ENCODE assay signal across 8 mouse cellular contexts in genomic region chr8:85080532-85081215, GRCm38 (mm10). TPM values are rescaled to one million over a fixed set of nuclear protein-coding genes. Genes with fewer than 3 reads are reported as not detected.
DNase-seq lines count a peak whose midpoint lies in the region; ATAC-seq and TF ChIP-seq lines count a peak whose summit lies in the region.

Wdr83os (plus strand) TSS chr8:85080740.

- H3K27ac ChIP-seq in embryonic facial prominence, embryonic 11.5 days (replicated peaks; ENCODE audit: low read depth, low read length): no peak within 1 kb of the TSS
- peak within 1 kb of the TSS; percentile 64 for H3K27ac ChIP-seq in liver, embryonic 11.5 days (ENCODE audit: low read depth, low read length)

- no peaks in the 10 kb centered on the region for H3K9me3 ChIP-seq in embryonic facial prominence, embryonic 11.5 days (replicated peaks; ENCODE audit: control insufficient read depth, low read length)
- no peaks in the 10 kb centered on the region for H3K9me3 ChIP-seq in liver, embryonic 11.5 days (ENCODE audit: control insufficient read depth, low read length)

- H3K79me2 ChIP-seq in myocyte (ENCODE audit: control insufficient read depth, insufficient read depth): peaks cover 9% of the 10 kb centered on the region

- H3K9ac ChIP-seq in embryonic facial prominence, embryonic 11.5 days (replicated peaks; ENCODE audit: low read length): peak within 1 kb of the TSS; percentile 89
- H3K9ac ChIP-seq in liver, embryonic 11.5 days (ENCODE audit: low read depth, low read length): peak within 1 kb of the TSS; percentile 90

- peak within 1 kb of the TSS; percentile 85 for H3K4me2 ChIP-seq in embryonic facial prominence, embryonic 11.5 days (ENCODE audit: low read depth, low read length)
- H3K4me2 ChIP-seq in liver, embryonic 11.5 days: peak within 1 kb of the TSS; percentile 76
- peak within 1 kb of the TSS; percentile 83 for H3K4me2 ChIP-seq in myocyte (ENCODE audit: low read depth)

- H3K4me1 ChIP-seq in embryonic facial prominence, embryonic 11.5 days (ENCODE audit: control insufficient read depth, insufficient read depth, low read length): no peaks in the 10 kb centered on the region; the same call in 1 of the 2 replicates
- H3K4me1 ChIP-seq in liver, embryonic 11.5 days (replicated peaks; ENCODE audit: control insufficient read depth, insufficient read depth, low read length): peaks cover 39% of the 10 kb centered on the region

- peak; percentile 85 for DNase-seq in CD4-positive helper T cell, adult 2 months (ENCODE audit: low read depth, low spot score)
- DNase-seq in adrenal gland, adult (ENCODE audit: inconsistent age in 2 of 2, low spot score in 1 of 2): peak; percentile 63 to 89
- peak; percentile 79 for DNase-seq in embryonic facial prominence, embryonic 11.5 days (ENCODE audit: low spot score)
- peak; percentile 28 to 63 for DNase-seq in heart, adult 9 months (ENCODE audit: low spot score in 2 of 2)
- peak; percentile 38 to 63 for DNase-seq in kidney, adult 8-10 months
- peak; percentile 81 for DNase-seq in liver, embryonic 11.5 days (ENCODE audit: low spot score)
- peak; percentile 77 for DNase-seq in testis, postnatal 10 days (ENCODE audit: low spot score)

- H3K4me3 ChIP-seq in embryonic facial prominence, embryonic 11.5 days (ENCODE audit: low read depth, low read length): peak within 1 kb of the TSS; percentile 90
- H3K4me3 ChIP-seq in liver, embryonic 11.5 days (ENCODE audit: low read depth, low read length): peak within 1 kb of the TSS; percentile 87
- H3K4me3 ChIP-seq in myocyte: peak within 1 kb of the TSS; percentile 96

- no peak for ATAC-seq in embryonic facial prominence, embryonic 11.5 days (replicated peaks; ENCODE audit: insufficient number of reproducible peaks, low FRiP score, low TSS enrichment, low read depth)
- ATAC-seq in liver, embryonic 11.5 days (replicated peaks; ENCODE audit: low FRiP score): peak; percentile 8; the same call in 1 of the 2 replicates

- peak; percentile 0 for TF ChIP-seq POLR2A in myocyte (IDR thresholded peaks at IDR 0.05; ENCODE audit: insufficient read length, low read depth)

- H3K27me3 ChIP-seq in embryonic facial prominence, embryonic 11.5 days (ENCODE audit: control insufficient read depth, insufficient read depth, low read length): no peaks in the 10 kb centered on the region
- H3K27me3 ChIP-seq in liver, embryonic 11.5 days (replicated peaks; ENCODE audit: control insufficient read depth, insufficient read depth, low read length): no peaks in the 10 kb centered on the region
- H3K27me3 ChIP-seq in myocyte (ENCODE audit: control insufficient read depth, insufficient read depth, insufficient read length): no peaks in the 10 kb centered on the region

- WGBS in embryonic facial prominence, embryonic 11.5 days: under 1% methylated on average over 30 of the region's 30 CpGs
- WGBS in liver, embryonic 11.5 days: under 1% methylated on average over 30 of the region's 30 CpGs

- H3ac ChIP-seq in myocyte (ENCODE audit: control insufficient read depth, insufficient read length): peak within 1 kb of the TSS; percentile 74

- H3K36me3 ChIP-seq in embryonic facial prominence, embryonic 11.5 days (replicated peaks; ENCODE audit: control insufficient read depth, insufficient read depth, low read depth, low read length): no peaks in the 10 kb centered on the region; the same call in 1 of the 2 replicates
- peaks cover 10% of the 10 kb centered on the region for H3K36me3 ChIP-seq in liver, embryonic 11.5 days (ENCODE audit: control insufficient read depth, insufficient read depth, low read length)
- H3K36me3 ChIP-seq in myocyte (ENCODE audit: control insufficient read depth, insufficient read depth): peaks cover 2% of the 10 kb centered on the region

TF ChIP-seq in myocyte, 11 proteins besides CTCF, POLR2A, EP300 and RAD21:
- no peak for TF ChIP-seq TCF3 (IDR thresholded peaks at IDR 0.05; ENCODE audit: insufficient read length, low read depth)
- no peak for TF ChIP-seq MAX (IDR thresholded peaks at IDR 0.05; ENCODE audit: low read depth)
- no peak for TF ChIP-seq CEBPB (IDR thresholded peaks at IDR 0.05; ENCODE audit: insufficient read depth, poor library complexity, severe bottlenecking)
- TF ChIP-seq MYOG (IDR thresholded peaks at IDR 0.05; ENCODE audit: control insufficient read depth in 1 of 3, insufficient read depth in 1 of 3, insufficient read length in 2 of 3, low read depth in 2 of 3): no peak
- no peak for TF ChIP-seq POLR2AphosphoS2 (IDR thresholded peaks at IDR 0.05; ENCODE audit: insufficient read length, low read depth)
- no peak for TF ChIP-seq TCF12 (IDR thresholded peaks at IDR 0.05; ENCODE audit: insufficient read depth, poor library complexity, severe bottlenecking)
- TF ChIP-seq USF1 (IDR thresholded peaks at IDR 0.05; ENCODE audit: low read depth): no peak

RNA-seq across cellular contexts. Expression of gene Wdr83os, which starts in this region (rescaled TPM):
- 117 and 127 TPM in 2 replicates for polyA plus RNA-seq in embryonic facial prominence, embryonic 11.5 days (2014; fragmentation: Nextera tagmentation; extraction: Ambion mirVana)
- polyA plus RNA-seq in liver, embryonic 11.5 days (2014; fragmentation: Nextera tagmentation; extraction: Ambion mirVana): 103 and 105 TPM in 2 replicates
- 166 TPM for polyA plus RNA-seq in myocyte (2012; fragmentation: generic; extraction: Trizol)
